In the genomic region with DNA sequence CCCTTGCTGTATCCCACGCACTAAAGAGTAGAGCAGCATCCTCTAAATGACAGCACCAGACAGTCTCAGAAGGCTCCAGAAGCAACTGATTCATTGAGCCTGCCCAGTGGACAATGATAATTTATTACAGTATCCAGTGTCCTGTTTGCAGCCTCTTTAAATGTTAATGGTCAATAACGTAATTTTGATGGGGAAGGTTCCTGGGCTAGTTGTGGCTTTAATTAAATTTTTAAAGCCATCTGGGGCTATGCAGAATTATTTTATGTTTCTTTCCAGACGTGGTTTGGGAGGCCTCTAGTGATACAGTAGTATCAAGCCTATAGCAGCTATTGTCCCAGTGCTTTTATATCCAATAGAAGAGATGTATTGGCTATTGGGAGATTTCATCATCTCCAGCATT, we compare ENCODE assay signal across 21 mouse cellular contexts. TPM values are rescaled to one million over a fixed set of nuclear protein-coding genes. Genes with fewer than 3 reads are reported as not detected.
"Had no signal": no experiment of that assay in that cellular context is flagged by ENCODE, and none has a peak within 500 bp of the region (broad histone marks: within the 10 kb centered on the region; RNA-seq: fewer than 3 reads in every experiment).

No protein-coding gene starts in this region.

- H3K36me3 ChIP-seq: neural tube, embryonic 12.5 days; neural tube, embryonic 13.5 days; neural tube, embryonic 15.5 days; stomach, embryonic 15.5 days had no signal

- H3K9ac ChIP-seq: neural tube, embryonic 12.5 days; neural tube, embryonic 13.5 days; neural tube, embryonic 15.5 days; stomach, embryonic 15.5 days had no signal

- H3K4me3 ChIP-seq: neural tube, embryonic 12.5 days; neural tube, embryonic 13.5 days; neural tube, embryonic 15.5 days; stomach, embryonic 15.5 days had no signal

- H3K27me3 ChIP-seq: neural tube, embryonic 12.5 days; neural tube, embryonic 13.5 days; neural tube, embryonic 15.5 days; stomach, embryonic 15.5 days had no signal

- H3K9me3 ChIP-seq: neural tube, embryonic 12.5 days; neural tube, embryonic 13.5 days; neural tube, embryonic 15.5 days; stomach, embryonic 15.5 days had no signal

- DNase-seq: retina, postnatal 1 day; right cerebral cortex, adult 18-20 months; right cerebral cortex, postnatal 14 days; right cerebral cortex, postnatal 25 days; right cerebral cortex, postnatal 4 days; spleen, adult 18-20 months; thymus, adult 18-20 months; thymus, adult 2 months; thymus, postnatal 14 days; thymus, postnatal 25 days; thymus, postnatal 36 days; thymus, postnatal 4 days had no signal

- H3K4me2 ChIP-seq: neural tube, embryonic 12.5 days; neural tube, embryonic 13.5 days; neural tube, embryonic 15.5 days; stomach, embryonic 15.5 days had no signal

- H3K4me1 ChIP-seq: neural tube, embryonic 12.5 days; neural tube, embryonic 13.5 days; neural tube, embryonic 15.5 days; stomach, embryonic 15.5 days had no signal

- H3K27ac ChIP-seq: neural tube, embryonic 12.5 days; neural tube, embryonic 13.5 days; neural tube, embryonic 15.5 days; stomach, embryonic 15.5 days; stomach, postnatal 0 days had no signal

RNA-seq across cellular contexts. Expression of gene Trpc7, which starts 49.9 kb away (rescaled TPM):
- polyA plus RNA-seq: spleen, adult 2 months; stomach, embryonic 14.5 days; thymus, postnatal 0 days; urinary bladder, adult 2 months had no signal
